Mouse (Mus musculus) forebrain, embryonic 16.5 days (tissue): ENCODE data around the gene Spry1. TPM values are rescaled to one million over a fixed set of nuclear protein-coding genes. Genes with fewer than 3 reads are reported as not detected.
A peak's percentile ranks its signal among the peaks of the same experiment; 100 is the strongest.

ENCODE experiments used
- ATAC-seq: fragments of 200-750 bp; cut with Nextera tagmentation; 2 replicates; pipeline ENCODE4 v1.8.0; 2017; ENCODE audit warnings: mild to moderate bottlenecking, moderate library complexity
- H3K27ac ChIP-seq: fragments of 300-500 bp; sonication (generic); 2 replicates; pipeline ENCODE4 v1.5.1; 2014; ENCODE audit warnings: low read length, control low read depth
- H3K27me3 ChIP-seq: fragments of 300-500 bp; sonication (generic); replicated peaks from 2 replicates; pipeline ENCODE4 v1.6.1; 2014; ENCODE audit warnings: low read length; ENCODE audit not compliant: control insufficient read depth, insufficient read depth
- H3K36me3 ChIP-seq: fragments of 300-500 bp; sonication (generic); 2 replicates; pipeline ENCODE4 v1.6.1; 2014; ENCODE audit not compliant: control insufficient read depth, insufficient read depth
- H3K4me1 ChIP-seq: fragments of 300-500 bp; sonication (generic); replicated peaks from 2 replicates; pipeline ENCODE4 v1.6.1; 2014; ENCODE audit warnings: low read length; ENCODE audit not compliant: control insufficient read depth, insufficient read depth
- H3K4me2 ChIP-seq: fragments of 300-500 bp; sonication (generic); 2 replicates; pipeline ENCODE4 v1.6.1; 2014; ENCODE audit warnings: mild to moderate bottlenecking, low read length, control low read depth
- H3K4me3 ChIP-seq: fragments of 300-500 bp; sonication (generic); replicated peaks from 2 replicates; pipeline ENCODE4 v1.5.1; 2014; ENCODE audit warnings: mild to moderate bottlenecking, low read length, control low read depth
- H3K9ac ChIP-seq: fragments of 300-500 bp; sonication (generic); replicated peaks from 2 replicates; pipeline ENCODE4 v1.6.1; 2014; ENCODE audit warnings: low read depth, low read length, control low read depth
- H3K9me3 ChIP-seq: fragments of 300-500 bp; sonication (generic); 2 replicates; pipeline ENCODE4 v1.6.1; 2016; ENCODE audit warnings: low read length; ENCODE audit not compliant: control insufficient read depth
- WGBS: fragments of 180-500 bp; shearing (Covaris S2); extraction: QIAGEN DNeasy Blood & Tissue Kit; methylation state at CpG from one replicate; pipeline ENCODE4 v1.1.7; 2014; 5-methylcytosine and 5-hydroxymethylcytosine counted together
- polyA plus RNA-seq: library from polyadenylated mRNA; unstranded; fragments of >200 nt; fragmentation: Nextera tagmentation; extraction: Ambion mirVana; gene quantifications from 2 replicates; pipeline ENCODE4 v1.2.1, GENCODE M21; 2015

Spry1 gene
- polyA plus RNA-seq, 1 experiment from 2014 or later = 6.6 TPM

GRCm38 (mm10) chr3:37647225-37647624, 7.5 kb downstream of the Spry1 start:
- Histone ChIP-seq H3K36me3 (0 out of 2 replicates have a peak, but pooled peaks cover 3% of the 10 kb centered on the region), H3K27me3 (0 out of 2 replicates have a peak, but pooled peaks cover 2% of the 10 kb centered on the region), H3K27ac (no peak overlapping the region), H3K9me3 (no peaks in the 10 kb centered on the region), H3K4me1 (peaks cover 8% of the 10 kb centered on the region; the same call in 1 of the 2 replicates), H3K9ac (no peak overlapping the region), H3K4me2 (no peak overlapping the region), H3K4me3 (no peak overlapping the region)
- 69% methylated on average over 10 of the region's 10 CpGs for WGBS
- ATAC-seq = no peak

- H3K9me3 ChIP-seq = no peaks in the 10 kb centered on the region
- H3K36me3 ChIP-seq = no peaks in the 10 kb centered on the region
- no peak overlapping the region for H3K4me3 ChIP-seq
- no peak for ATAC-seq
- no peaks in the 10 kb centered on the region; the same call in 1 of the 2 replicates for H3K27me3 ChIP-seq
- H3K4me1 ChIP-seq = no peaks in the 10 kb centered on the region
- no peak overlapping the region for H3K27ac ChIP-seq
- no peak overlapping the region for H3K9ac ChIP-seq
- WGBS = 81% methylated on average over 13 of the region's 13 CpGs
- H3K4me2 ChIP-seq = no peak overlapping the region
Measured at GRCm38 (mm10) chr3:37648244-37648643, 8.5 kb downstream of the Spry1 start.

- 74% methylated on average over 6 of the region's 6 CpGs for WGBS
- H3K4me3 ChIP-seq = no peak overlapping the region
- no peak overlapping the region for H3K9ac ChIP-seq
- H3K27me3 ChIP-seq = no peaks in the 10 kb centered on the region; the same call in 1 of the 2 replicates
- no peaks in the 10 kb centered on the region for H3K4me1 ChIP-seq
- H3K9me3 ChIP-seq = no peaks in the 10 kb centered on the region
- no peaks in the 10 kb centered on the region for H3K36me3 ChIP-seq
- ATAC-seq = no peak
- H3K27ac ChIP-seq = no peak overlapping the region
- no peak overlapping the region for H3K4me2 ChIP-seq
Measured at GRCm38 (mm10) chr3:37649281-37649680, 9.5 kb downstream of the Spry1 start.

GRCm38 (mm10) chr3:37652537-37652936, 12.8 kb downstream of the Spry1 start:
- Histone ChIP-seq H3K4me3 (no peak overlapping the region), H3K36me3 (no peaks in the 10 kb centered on the region), H3K9ac (no peak overlapping the region), H3K4me1 (peaks cover 12% of the 10 kb centered on the region), H3K9me3 (no peaks in the 10 kb centered on the region), H3K27ac (no peak overlapping the region), H3K4me2 (no peak overlapping the region), H3K27me3 (peaks cover 6% of the 10 kb centered on the region; the same call in 1 of the 2 replicates)
- WGBS = 91% methylated on average over 9 of the region's 9 CpGs
- ATAC-seq = no peak

- H3K4me1 ChIP-seq = peaks cover 12% of the 10 kb centered on the region
- no peaks in the 10 kb centered on the region for H3K36me3 ChIP-seq
- H3K9ac ChIP-seq = no peak overlapping the region
- H3K4me2 ChIP-seq = peak overlapping the region; percentile 35
- WGBS = 11% methylated on average over 16 of the region's 16 CpGs
- H3K4me3 ChIP-seq = peak overlapping the region; percentile 17
- no peak overlapping the region for H3K27ac ChIP-seq
- H3K27me3 ChIP-seq = peaks cover 6% of the 10 kb centered on the region; the same call in 1 of the 2 replicates
- no peaks in the 10 kb centered on the region for H3K9me3 ChIP-seq
- ATAC-seq = peak; percentile 41; the same call in 1 of the 2 replicates
Measured at GRCm38 (mm10) chr3:37653935-37654729, 14.4 kb downstream of the Spry1 start.

GRCm38 (mm10) chr3:37654787-37655186, 15.0 kb downstream of the Spry1 start:
- Histone ChIP-seq H3K9ac (no peak overlapping the region), H3K27me3 (peaks cover 6% of the 10 kb centered on the region; the same call in 1 of the 2 replicates), H3K4me1 (peaks cover 12% of the 10 kb centered on the region), H3K4me3 (no peak overlapping the region), H3K27ac (no peak overlapping the region), H3K9me3 (no peaks in the 10 kb centered on the region), H3K36me3 (no peaks in the 10 kb centered on the region), H3K4me2 (peak overlapping the region; percentile 35; the same call in 1 of the 2 replicates)
- WGBS = 74% methylated on average over 6 of the region's 6 CpGs
- ATAC-seq = 0 out of 2 replicates have a peak, but pooled peaks have one; percentile 2

- peak overlapping the region; percentile 53 for H3K4me2 ChIP-seq
Measured at GRCm38 (mm10) chr3:37655933-37656633, 16.3 kb downstream of the Spry1 start.

GRCm38 (mm10) chr3:37657009-37657408, 17.3 kb downstream of the Spry1 start:
- no peak overlapping the region for H3K9ac ChIP-seq
- 4% methylated on average over 8 of the region's 8 CpGs for WGBS

More at GRCm38 (mm10) chr3:37655933-37656633, 16.3 kb downstream of the Spry1 start:
- Histone ChIP-seq H3K4me1 (peaks cover 12% of the 10 kb centered on the region), H3K36me3 (no peaks in the 10 kb centered on the region), H3K9ac (peak overlapping the region; percentile 38; the same call in 1 of the 2 replicates), H3K27me3 (peaks cover 6% of the 10 kb centered on the region; the same call in 1 of the 2 replicates), H3K4me3 (peak overlapping the region; percentile 34), H3K9me3 (no peaks in the 10 kb centered on the region), H3K27ac (no peak overlapping the region)
- peak; percentile 64 for ATAC-seq
- 17% methylated on average over 20 of the region's 20 CpGs for WGBS

GRCm38 (mm10) chr3:37658155-37658554, 18.4 kb downstream of the Spry1 start:
- WGBS = 63% methylated on average over 5 of the region's 5 CpGs

More at GRCm38 (mm10) chr3:37657009-37657408, 17.3 kb downstream of the Spry1 start:
- Histone ChIP-seq H3K4me1 (peaks cover 12% of the 10 kb centered on the region), H3K27me3 (peaks cover 6% of the 10 kb centered on the region; the same call in 1 of the 2 replicates), H3K4me3 (no peak overlapping the region), H3K4me2 (peak overlapping the region; percentile 25; the same call in 1 of the 2 replicates), H3K9me3 (no peaks in the 10 kb centered on the region), H3K36me3 (no peaks in the 10 kb centered on the region), H3K27ac (no peak overlapping the region)
- peak; percentile 21; the same call in 1 of the 2 replicates for ATAC-seq

More at GRCm38 (mm10) chr3:37658155-37658554, 18.4 kb downstream of the Spry1 start:
- Histone ChIP-seq H3K27me3 (peaks cover 6% of the 10 kb centered on the region; the same call in 1 of the 2 replicates), H3K4me2 (no peak overlapping the region), H3K9me3 (no peaks in the 10 kb centered on the region), H3K4me1 (peaks cover 12% of the 10 kb centered on the region), H3K36me3 (no peaks in the 10 kb centered on the region), H3K4me3 (no peak overlapping the region), H3K9ac (no peak overlapping the region), H3K27ac (no peak overlapping the region)
- no peak for ATAC-seq
